Mouse (Mus musculus): ENCODE measurements at regions not wholly inside any gene's neighbourhood (a gene's known extent, or its start where the extent isn't known, plus 50 kb on each side); places are given as distances from the start of the nearest gene placed in this dataset.

DNA sequence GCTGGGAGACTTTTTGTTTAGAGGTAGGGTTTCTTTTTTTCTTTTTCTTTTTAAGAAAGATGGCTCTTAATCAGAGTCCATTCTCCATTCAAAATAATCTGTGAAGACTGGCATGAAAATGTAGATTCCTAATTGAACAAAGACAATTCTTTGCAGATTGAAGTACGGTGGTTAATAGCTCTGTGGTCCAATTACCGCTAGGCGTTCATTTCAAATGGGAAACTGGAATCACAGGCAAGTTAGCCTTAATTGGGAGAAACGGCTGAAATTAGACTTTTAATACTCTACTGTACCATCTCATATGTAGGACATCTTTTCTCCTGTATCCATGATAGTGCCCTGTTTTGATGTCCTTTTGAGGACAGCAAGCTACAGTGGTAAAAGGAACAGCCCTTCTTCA lies 61.2 kb downstream of the Ascl1 start:
- Histone ChIP-seq H3K27me3 (ENCODE audit: insufficient read depth, low read length) (no peaks in the 10 kb centered on the region), H3K9me3 (replicated peaks; ENCODE audit: low read length) (no peaks in the 10 kb centered on the region), H3K36me3 (ENCODE audit: insufficient read depth, low read length) (no peaks in the 10 kb centered on the region), H3K27ac (no peak overlapping the region), H3K4me3 (replicated peaks; ENCODE audit: low read depth, low read length) (no peak overlapping the region), H3K4me2 (ENCODE audit: low read length) (no peak overlapping the region), H3K4me1 (replicated peaks; ENCODE audit: insufficient read depth, low read length) (no peaks in the 10 kb centered on the region), H3K9ac (ENCODE audit: low read depth, low read length) (no peak overlapping the region)
- WGBS, result 88% methylated on average over 4 of the region's 4 CpGs
- no peak for ATAC-seq (replicated peaks; ENCODE audit: low FRiP score, low read depth)
- DNase-seq (ENCODE audit: low spot score), result no peak
- no peak for TF ChIP-seq CTCF (IDR thresholded peaks at IDR 0.05; ENCODE audit: low read depth)

DNA sequence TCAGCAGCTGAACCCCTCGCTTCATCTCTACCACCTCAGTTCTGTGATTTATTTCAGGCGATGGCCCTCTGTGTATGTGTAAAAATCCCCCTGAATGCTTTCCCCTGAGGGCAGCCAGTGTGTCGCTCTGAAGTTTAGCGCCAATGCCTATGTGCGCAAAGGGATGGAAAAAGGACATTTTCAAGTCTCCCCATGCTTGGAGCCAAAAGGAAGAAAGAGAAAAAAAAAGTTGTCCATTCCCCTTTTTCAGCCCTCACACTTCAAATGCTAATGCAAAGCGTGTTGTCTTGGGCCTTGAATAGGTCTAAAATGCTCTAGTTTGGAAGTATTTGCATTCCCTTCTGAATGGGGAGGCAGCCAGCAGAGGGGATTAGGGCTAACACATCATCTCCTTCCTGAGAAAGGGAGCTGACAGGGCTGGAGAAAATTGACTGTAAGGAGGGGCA lies 73.5 kb downstream of the Ascl1 start:
- no peak overlapping the region for H3K4me2 ChIP-seq (ENCODE audit: low read length)
- WGBS, result 25% methylated on average over 6 of the region's 6 CpGs
- no peak for TF ChIP-seq CTCF (IDR thresholded peaks at IDR 0.05; ENCODE audit: low read depth)

DNA sequence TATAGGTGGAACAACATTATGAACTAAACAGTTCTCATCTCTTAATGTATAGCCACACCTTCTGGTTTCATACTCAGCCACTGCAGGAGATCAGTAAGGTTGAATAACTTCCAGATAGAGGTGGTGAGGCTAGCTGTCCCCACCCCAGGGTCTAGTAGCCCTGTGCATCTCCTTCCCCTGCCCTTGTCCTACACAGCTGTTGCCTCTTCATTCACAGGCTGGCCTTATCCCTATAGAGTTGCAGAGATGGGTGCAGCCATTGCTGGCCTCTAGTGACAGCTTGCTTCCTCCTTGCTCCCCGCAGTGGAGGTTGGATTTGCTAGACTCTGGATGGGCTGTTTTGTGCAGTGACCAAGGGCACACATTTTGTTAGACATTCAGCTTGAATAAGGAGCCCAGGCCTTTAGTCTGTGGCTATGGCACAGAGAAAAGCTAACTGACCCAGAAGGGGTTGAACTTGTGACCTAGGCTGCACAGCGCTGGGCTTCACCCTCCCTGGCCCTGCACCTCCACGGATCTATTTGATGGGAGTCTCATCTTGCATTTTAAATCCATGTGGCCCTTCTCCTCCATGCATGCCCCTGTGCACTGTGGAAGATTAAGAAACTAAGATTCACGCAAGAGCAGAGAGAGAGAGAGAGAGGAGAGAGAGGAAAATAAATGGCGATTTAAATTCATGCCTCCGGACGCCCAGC lies 74.1 kb downstream of the Ascl1 start:
- ATAC-seq (replicated peaks; ENCODE audit: low FRiP score, low read depth) (no peak), DNase-seq (ENCODE audit: low spot score) (no peak)
- H3K9me3 ChIP-seq (replicated peaks; ENCODE audit: low read length), result no peaks in the 10 kb centered on the region
- H3K4me1 ChIP-seq (replicated peaks; ENCODE audit: insufficient read depth, low read length), result no peaks in the 10 kb centered on the region
- no peaks in the 10 kb centered on the region for H3K36me3 ChIP-seq (ENCODE audit: insufficient read depth, low read length)
- no peak overlapping the region for H3K4me3 ChIP-seq (replicated peaks; ENCODE audit: low read depth, low read length)
- no peak overlapping the region for H3K27ac ChIP-seq
- no peaks in the 10 kb centered on the region for H3K27me3 ChIP-seq (ENCODE audit: insufficient read depth, low read length)
- H3K9ac ChIP-seq (ENCODE audit: low read depth, low read length), result no peak overlapping the region
- no peak for TF ChIP-seq CTCF (IDR thresholded peaks at IDR 0.05; ENCODE audit: low read depth)
- WGBS, result 41% methylated on average over 7 of the region's 7 CpGs
- no peak overlapping the region for H3K4me2 ChIP-seq (ENCODE audit: low read length)

More for the DNA sequence above, 73.5 kb downstream of the Ascl1 start:
- H3K9ac ChIP-seq (ENCODE audit: low read depth, low read length), result no peak overlapping the region
- H3K27ac ChIP-seq, result no peak overlapping the region
- H3K4me1 ChIP-seq (replicated peaks; ENCODE audit: insufficient read depth, low read length), result no peaks in the 10 kb centered on the region
- no peaks in the 10 kb centered on the region for H3K9me3 ChIP-seq (replicated peaks; ENCODE audit: low read length)
- no peaks in the 10 kb centered on the region for H3K36me3 ChIP-seq (ENCODE audit: insufficient read depth, low read length)
- no peaks in the 10 kb centered on the region for H3K27me3 ChIP-seq (ENCODE audit: insufficient read depth, low read length)
- ATAC-seq (replicated peaks; ENCODE audit: low FRiP score, low read depth) (no peak), DNase-seq (ENCODE audit: low spot score) (no peak)
- no peak overlapping the region for H3K4me3 ChIP-seq (replicated peaks; ENCODE audit: low read depth, low read length)

DNA sequence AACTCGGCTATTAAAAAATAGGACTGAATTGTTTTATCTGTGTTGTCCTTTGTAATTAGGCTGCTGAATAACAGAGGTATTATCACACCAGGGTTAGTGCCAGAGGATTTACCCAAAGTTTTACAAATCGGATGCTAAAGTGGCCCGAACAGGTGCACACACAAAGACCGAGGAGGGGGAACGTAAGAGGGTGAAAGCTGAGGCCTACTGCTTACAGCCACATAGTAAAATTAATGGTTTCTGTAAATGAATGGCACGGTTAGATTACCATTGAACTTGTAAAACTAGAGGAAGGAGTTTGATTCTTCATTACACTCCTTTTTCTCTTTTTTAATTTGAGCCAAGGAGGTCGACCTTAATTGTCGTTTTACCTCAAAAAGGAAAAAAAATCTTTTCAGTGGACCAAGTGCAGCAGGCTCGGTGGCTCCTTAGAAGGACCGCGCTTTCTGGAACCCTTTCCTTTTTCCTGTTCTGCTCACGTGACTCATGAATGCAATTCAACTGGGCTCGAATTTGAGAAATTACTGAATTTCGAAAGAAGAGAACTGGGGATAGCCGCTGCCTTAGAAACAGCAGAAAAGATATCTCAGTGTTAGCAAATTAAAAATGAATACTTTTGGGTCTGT lies 99.1 kb downstream of the Ascl1 start:
- ATAC-seq (replicated peaks; ENCODE audit: low FRiP score, low read depth) (no peak), DNase-seq (ENCODE audit: low spot score) (peak; percentile 32)
- no peaks in the 10 kb centered on the region for H3K36me3 ChIP-seq (ENCODE audit: insufficient read depth, low read length)
- no peak overlapping the region for H3K27ac ChIP-seq
- H3K4me2 ChIP-seq (ENCODE audit: low read length), result no peak overlapping the region
- TF ChIP-seq CTCF (IDR thresholded peaks at IDR 0.05; ENCODE audit: low read depth), result no peak
- no peak overlapping the region for H3K4me3 ChIP-seq (replicated peaks; ENCODE audit: low read depth, low read length)
- no peaks in the 10 kb centered on the region for H3K4me1 ChIP-seq (replicated peaks; ENCODE audit: insufficient read depth, low read length)
- WGBS, result 45% methylated on average over 15 of the region's 15 CpGs
- no peaks in the 10 kb centered on the region for H3K27me3 ChIP-seq (ENCODE audit: insufficient read depth, low read length)
- H3K9ac ChIP-seq (ENCODE audit: low read depth, low read length), result no peak overlapping the region
- H3K9me3 ChIP-seq (replicated peaks; ENCODE audit: low read length), result no peaks in the 10 kb centered on the region

DNA sequence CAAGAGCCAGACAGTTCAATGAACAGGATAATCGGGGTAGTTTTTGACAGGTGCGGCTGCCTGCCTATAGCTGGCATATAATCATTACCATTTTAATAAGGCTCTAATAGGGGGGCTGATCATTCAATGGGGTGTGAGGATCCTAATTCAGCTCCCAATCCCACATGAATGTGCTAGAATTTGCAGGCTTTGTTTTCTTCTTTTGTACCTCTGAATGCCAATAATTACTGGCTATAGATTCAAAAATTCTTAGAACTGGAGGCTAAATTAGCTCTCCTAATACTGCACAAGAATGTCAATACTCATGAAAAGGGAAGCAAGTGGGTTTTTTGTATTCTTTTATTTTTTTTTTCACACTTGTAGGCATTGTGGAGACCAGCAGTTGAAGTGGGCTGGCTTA lies 104.3 kb downstream of the Ascl1 start:
- WGBS, result 76% methylated on average over 2 of the region's 2 CpGs
- Histone ChIP-seq H3K27me3 (ENCODE audit: insufficient read depth, low read length) (no peaks in the 10 kb centered on the region), H3K4me1 (replicated peaks; ENCODE audit: insufficient read depth, low read length) (no peaks in the 10 kb centered on the region), H3K4me3 (replicated peaks; ENCODE audit: low read depth, low read length) (no peak overlapping the region), H3K36me3 (ENCODE audit: insufficient read depth, low read length) (no peaks in the 10 kb centered on the region), H3K4me2 (ENCODE audit: low read length) (no peak overlapping the region), H3K27ac (no peak overlapping the region), H3K9me3 (replicated peaks; ENCODE audit: low read length) (no peaks in the 10 kb centered on the region), H3K9ac (ENCODE audit: low read depth, low read length) (no peak overlapping the region)
- ATAC-seq (replicated peaks; ENCODE audit: low FRiP score, low read depth), result no peak
- no peak for DNase-seq (ENCODE audit: low spot score)
- TF ChIP-seq CTCF (IDR thresholded peaks at IDR 0.05; ENCODE audit: low read depth), result no peak

- Histone ChIP-seq H3K27me3 (ENCODE audit: insufficient read depth, low read length) (no peaks in the 10 kb centered on the region), H3K9me3 (replicated peaks; ENCODE audit: low read length) (no peaks in the 10 kb centered on the region), H3K36me3 (ENCODE audit: insufficient read depth, low read length) (no peaks in the 10 kb centered on the region), H3K4me2 (ENCODE audit: low read length) (no peak overlapping the region), H3K9ac (ENCODE audit: low read depth, low read length) (no peak overlapping the region), H3K4me3 (replicated peaks; ENCODE audit: low read depth, low read length) (no peak overlapping the region), H3K27ac (no peak overlapping the region), H3K4me1 (replicated peaks; ENCODE audit: insufficient read depth, low read length) (no peaks in the 10 kb centered on the region)
- TF ChIP-seq CTCF (IDR thresholded peaks at IDR 0.05; ENCODE audit: low read depth), result no peak
- WGBS, result 90% methylated on average over 4 of the region's 4 CpGs
- DNase-seq (ENCODE audit: low spot score), result no peak
- ATAC-seq (replicated peaks; ENCODE audit: low FRiP score, low read depth), result no peak
Measured at GRCm38 (mm10) chr10:87385276-87385675, 108.2 kb downstream of the Ascl1 start.
